Mouse (Mus musculus) hindbrain, embryonic 14.5 days (tissue): ENCODE results near the gene Gorasp1. TPM values are rescaled to one million over a fixed set of nuclear protein-coding genes. Genes with fewer than 3 reads are reported as not detected.

Source experiments
- ATAC-seq: fragments of 200-750 bp; cut with Nextera tagmentation; 2 replicates; pipeline ENCODE4 v1.8.0; 2017; ENCODE audit warnings: moderate number of reproducible peaks, mild to moderate bottlenecking, moderate TSS enrichment, moderate library complexity; ENCODE audit not compliant: low FRiP score
- DNase-seq: peaks from one replicate; pipeline ENCODE4 v3.0.0-alpha.2; 2015; ENCODE audit warnings: low spot score
- H3K27ac ChIP-seq: fragments of 300-500 bp; sonication (generic); 2 replicates; pipeline ENCODE4 v1.5.1; 2014; ENCODE audit warnings: mild to moderate bottlenecking, moderate library complexity
- H3K27me3 ChIP-seq: fragments of 300-500 bp; sonication (generic); 2 replicates; pipeline ENCODE4 v1.6.1; 2014; ENCODE audit warnings: mild to moderate bottlenecking, low read length, mixed read lengths; ENCODE audit not compliant: control insufficient read depth, insufficient read depth
- H3K36me3 ChIP-seq: fragments of 300-500 bp; sonication (generic); replicated peaks from 2 replicates; pipeline ENCODE4 v1.6.1; 2014; ENCODE audit not compliant: control insufficient read depth, insufficient read depth
- H3K4me1 ChIP-seq: fragments of 300-500 bp; sonication (generic); replicated peaks from 2 replicates; pipeline ENCODE4 v1.6.1; 2014; ENCODE audit warnings: antibody characterized with exemption, low read length, mixed read lengths; ENCODE audit not compliant: control insufficient read depth, insufficient read depth
- H3K4me2 ChIP-seq: fragments of 300-500 bp; sonication (generic); replicated peaks from 2 replicates; pipeline ENCODE4 v1.6.1; 2014; ENCODE audit warnings: mild to moderate bottlenecking, moderate library complexity
- H3K4me3 ChIP-seq: fragments of 300-500 bp; sonication (generic); replicated peaks from 2 replicates; pipeline ENCODE4 v1.5.1; 2014; ENCODE audit warnings: mild to moderate bottlenecking, low read length
- H3K9ac ChIP-seq: fragments of 300-500 bp; sonication (generic); 2 replicates; pipeline ENCODE4 v1.6.1; 2014
- H3K9me3 ChIP-seq: fragments of 300-500 bp; sonication (generic); 2 replicates; pipeline ENCODE4 v1.6.1; 2016; ENCODE audit warnings: low read length; ENCODE audit not compliant: control insufficient read depth
- WGBS: fragments of 180-500 bp; shearing (Covaris S2); extraction: QIAGEN DNeasy Blood & Tissue Kit; methylation state at CpG from one replicate; pipeline ENCODE4 v1.1.7; 2014; 5-methylcytosine and 5-hydroxymethylcytosine counted together
- polyA plus RNA-seq: library from polyadenylated mRNA; unstranded; fragments of >200 nt; fragmentation: Nextera tagmentation; extraction: Ambion mirVana; gene quantifications from 2 replicates; pipeline ENCODE4 v1.2.1, GENCODE M21; 2014

The Gorasp1 gene
- polyA plus RNA-seq, 1 experiment from 2014 or later, result 24.3 TPM

- Histone ChIP-seq H3K27me3 (no peaks in the 10 kb centered on the region), H3K9me3 (no peaks in the 10 kb centered on the region), H3K9ac (no peak overlapping the region), H3K27ac (no peak overlapping the region), H3K36me3 (no peaks in the 10 kb centered on the region), H3K4me3 (no peak overlapping the region), H3K4me2 (no peak overlapping the region), H3K4me1 (peaks cover 3% of the 10 kb centered on the region; the same call in 1 of the 2 replicates)
- WGBS, result 81% methylated on average over 14 of the region's 14 CpGs
- ATAC-seq, result no peak
- no peak for DNase-seq
These were observed 4.5 kb upstream of the Gorasp1 start for GRCm38 (mm10) chr9:119941861-119942260.

GRCm38 (mm10) chr9:119941407-119941806, 4.0 kb upstream of the Gorasp1 start:
- Histone ChIP-seq H3K4me3 (no peak overlapping the region), H3K27me3 (no peaks in the 10 kb centered on the region), H3K4me2 (no peak overlapping the region), H3K9ac (no peak overlapping the region), H3K36me3 (no peaks in the 10 kb centered on the region), H3K9me3 (no peaks in the 10 kb centered on the region), H3K4me1 (peaks cover 7% of the 10 kb centered on the region; the same call in 1 of the 2 replicates), H3K27ac (no peak overlapping the region)
- DNase-seq, result no peak
- 87% methylated on average over 5 of the region's 5 CpGs for WGBS
- ATAC-seq, result no peak

GRCm38 (mm10) chr9:119939646-119940045, 2.3 kb upstream of the Gorasp1 start:
- no peak for DNase-seq
- no peak overlapping the region for H3K9ac ChIP-seq
- H3K9me3 ChIP-seq, result no peaks in the 10 kb centered on the region
- H3K27ac ChIP-seq, result no peak overlapping the region
- H3K36me3 ChIP-seq, result no peaks in the 10 kb centered on the region
- H3K4me1 ChIP-seq, result peaks cover 9% of the 10 kb centered on the region; the same call in 1 of the 2 replicates
- H3K27me3 ChIP-seq, result no peaks in the 10 kb centered on the region
- H3K4me2 ChIP-seq, result no peak overlapping the region
- no peak for ATAC-seq
- WGBS, result 80% methylated on average over 10 of the region's 10 CpGs
- no peak overlapping the region for H3K4me3 ChIP-seq

GRCm38 (mm10) chr9:119938496-119938895, 1.1 kb upstream of the Gorasp1 start:
- no peak overlapping the region for H3K4me2 ChIP-seq
- H3K9me3 ChIP-seq, result no peaks in the 10 kb centered on the region
- no peaks in the 10 kb centered on the region for H3K36me3 ChIP-seq
- no peak for DNase-seq
- no peak overlapping the region for H3K27ac ChIP-seq
- H3K4me1 ChIP-seq, result peaks cover 9% of the 10 kb centered on the region; the same call in 1 of the 2 replicates
- H3K9ac ChIP-seq, result no peak overlapping the region
- no peaks in the 10 kb centered on the region for H3K27me3 ChIP-seq
- no peak overlapping the region for H3K4me3 ChIP-seq
- ATAC-seq, result no peak
- WGBS, result 92% methylated on average over 4 of the region's 4 CpGs

GRCm38 (mm10) chr9:119933675-119934074, 3.7 kb downstream of the Gorasp1 start:
- Histone ChIP-seq H3K27me3 (no peaks in the 10 kb centered on the region), H3K4me2 (no peak overlapping the region), H3K9ac (no peak overlapping the region), H3K9me3 (no peaks in the 10 kb centered on the region), H3K4me3 (no peak overlapping the region), H3K4me1 (peaks cover 9% of the 10 kb centered on the region; the same call in 1 of the 2 replicates), H3K27ac (no peak overlapping the region), H3K36me3 (peaks cover 33% of the 10 kb centered on the region)
- DNase-seq (no peak), ATAC-seq (no peak)
- WGBS, result 93% methylated on average over 6 of the region's 6 CpGs

- Histone ChIP-seq H3K27ac (no peak overlapping the region), H3K4me1 (peaks cover 9% of the 10 kb centered on the region; the same call in 1 of the 2 replicates), H3K9ac (no peak overlapping the region), H3K9me3 (no peaks in the 10 kb centered on the region), H3K27me3 (no peaks in the 10 kb centered on the region), H3K36me3 (peaks cover 46% of the 10 kb centered on the region), H3K4me2 (no peak overlapping the region), H3K4me3 (no peak overlapping the region)
- no peak for DNase-seq
- ATAC-seq, result no peak
- WGBS, result 90% methylated on average over 12 of the region's 12 CpGs
These were observed 5.0 kb downstream of the Gorasp1 start for GRCm38 (mm10) chr9:119932358-119932757.

- Histone ChIP-seq H3K36me3 (peaks cover 91% of the 10 kb centered on the region), H3K9me3 (no peaks in the 10 kb centered on the region), H3K9ac (no peak overlapping the region), H3K4me2 (no peak overlapping the region), H3K4me1 (no peaks in the 10 kb centered on the region), H3K27ac (no peak overlapping the region), H3K27me3 (no peaks in the 10 kb centered on the region), H3K4me3 (no peak overlapping the region)
- 89% methylated on average over 5 of the region's 5 CpGs for WGBS
- DNase-seq (no peak), ATAC-seq (no peak)
These were observed 10.9 kb downstream of the Gorasp1 start for GRCm38 (mm10) chr9:119926497-119926896.

- no peak overlapping the region for H3K27ac ChIP-seq
- WGBS, result 80% methylated on average over 8 of the region's 8 CpGs
- DNase-seq, result no peak
- H3K36me3 ChIP-seq, result peaks cover 91% of the 10 kb centered on the region
- H3K4me1 ChIP-seq, result no peaks in the 10 kb centered on the region
- ATAC-seq, result no peak
- H3K4me3 ChIP-seq, result no peak overlapping the region
- H3K4me2 ChIP-seq, result no peak overlapping the region
- no peak overlapping the region for H3K9ac ChIP-seq
- no peaks in the 10 kb centered on the region for H3K27me3 ChIP-seq
- H3K9me3 ChIP-seq, result no peaks in the 10 kb centered on the region
These were observed 11.6 kb downstream of the Gorasp1 start for GRCm38 (mm10) chr9:119925729-119926128.

- H3K9me3 ChIP-seq, result no peaks in the 10 kb centered on the region
These were observed 12.2 kb downstream of the Gorasp1 start for GRCm38 (mm10) chr9:119925120-119925657.

GRCm38 (mm10) chr9:119923462-119923861, 13.9 kb downstream of the Gorasp1 start:
- Histone ChIP-seq H3K4me2 (no peak overlapping the region), H3K27ac (no peak overlapping the region), H3K9me3 (no peaks in the 10 kb centered on the region), H3K27me3 (no peaks in the 10 kb centered on the region), H3K4me1 (no peaks in the 10 kb centered on the region), H3K9ac (no peak overlapping the region), H3K4me3 (no peak overlapping the region), H3K36me3 (peaks cover 96% of the 10 kb centered on the region)
- DNase-seq (no peak), ATAC-seq (no peak)
- 95% methylated on average over 4 of the region's 4 CpGs for WGBS

More at GRCm38 (mm10) chr9:119925120-119925657, 12.2 kb downstream of the Gorasp1 start:
- no peak overlapping the region for H3K27ac ChIP-seq
- DNase-seq (no peak), ATAC-seq (no peak)
- H3K27me3 ChIP-seq, result no peaks in the 10 kb centered on the region
- no peak overlapping the region for H3K4me3 ChIP-seq
- peaks cover 92% of the 10 kb centered on the region for H3K36me3 ChIP-seq
- H3K4me2 ChIP-seq, result no peak overlapping the region
- H3K9ac ChIP-seq, result no peak overlapping the region
- WGBS, result 96% methylated on average over 16 of the region's 16 CpGs
- no peaks in the 10 kb centered on the region for H3K4me1 ChIP-seq
